Mouse (Mus musculus): Measurements from ENCODE around the gene Nlrc5. TPM values are rescaled to one million over a fixed set of nuclear protein-coding genes. Genes with fewer than 3 reads are reported as not detected.

The Nlrc5 gene
- polyA plus RNA-seq, 2 experiments, result 0.23 to 0.28 TPM

DNA sequence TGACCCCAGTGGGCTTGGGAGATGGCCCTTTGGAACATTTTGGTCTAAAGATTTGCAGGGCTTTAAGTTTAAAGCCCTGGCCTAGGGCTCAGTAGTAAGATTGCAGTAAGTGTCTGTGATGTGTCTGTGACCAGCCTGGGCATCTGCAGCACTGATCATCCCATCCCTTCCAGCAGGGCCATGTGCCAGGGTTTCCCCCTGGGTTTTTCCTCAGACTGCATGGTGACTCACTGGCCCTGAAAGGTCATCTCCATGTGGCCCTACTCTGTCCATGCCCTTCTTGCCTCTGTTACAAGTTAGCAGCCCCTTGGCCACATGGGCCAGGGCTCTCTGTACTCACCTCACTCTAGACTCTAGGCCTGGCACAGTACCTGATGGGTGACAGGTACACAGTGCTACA, 130.3 kb downstream of the Nlrc5 start:
- no peaks in the 10 kb centered on the region for H3K27me3 ChIP-seq (ENCODE audit: control insufficient read depth, insufficient read depth, low read length)
- 0 out of 2 replicates have a peak, but pooled peaks cover 4% of the 10 kb centered on the region for H3K4me1 ChIP-seq (ENCODE audit: control insufficient read depth, insufficient read depth, low read length)
- H3K9me3 ChIP-seq (ENCODE audit: control insufficient read depth, low read length), result no peaks in the 10 kb centered on the region
- no peak for DNase-seq (ENCODE audit: low spot score)
- TF ChIP-seq POLR2A (IDR thresholded peaks at IDR 0.05; ENCODE audit: borderline replicate concordance, extremely low read depth, insufficient read depth, insufficient read length), result no peak
- no peak overlapping the region for H3K4me2 ChIP-seq (replicated peaks; ENCODE audit: low read depth, low read length, severe bottlenecking)
- no peak for ATAC-seq (ENCODE audit: low FRiP score, low read depth)
- H3K36me3 ChIP-seq (ENCODE audit: control insufficient read depth, insufficient read depth, low read length), result no peaks in the 10 kb centered on the region
- H3K9ac ChIP-seq (ENCODE audit: low read depth, low read length, severe bottlenecking), result no peak overlapping the region
- H3K27ac ChIP-seq (replicated peaks; ENCODE audit: low read depth, low read length), result no peak overlapping the region
- no peak overlapping the region for H3K4me3 ChIP-seq (replicated peaks; ENCODE audit: low read length)

DNA sequence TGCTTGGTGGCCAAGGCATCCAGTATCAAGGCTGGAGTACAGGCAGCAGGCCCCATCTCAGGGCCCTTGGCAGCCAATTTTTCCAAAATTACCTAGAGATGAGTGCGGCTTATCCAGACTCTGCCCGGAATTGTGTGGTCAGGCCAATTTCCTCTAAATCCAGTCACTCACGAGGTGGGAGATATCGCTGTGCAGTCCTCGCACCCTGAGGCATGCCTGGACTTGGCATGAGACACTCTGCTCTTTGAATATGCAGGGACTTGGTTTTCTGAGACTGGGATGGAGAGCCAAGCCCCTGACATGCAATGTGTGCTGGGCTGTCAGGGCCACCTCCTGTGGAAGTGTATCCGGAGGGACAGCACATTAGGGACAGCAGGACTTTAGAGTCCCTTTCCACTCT, 131.9 kb downstream of the Nlrc5 start:
- WGBS, result 71% methylated on average over 6 of the region's 6 CpGs

DNA sequence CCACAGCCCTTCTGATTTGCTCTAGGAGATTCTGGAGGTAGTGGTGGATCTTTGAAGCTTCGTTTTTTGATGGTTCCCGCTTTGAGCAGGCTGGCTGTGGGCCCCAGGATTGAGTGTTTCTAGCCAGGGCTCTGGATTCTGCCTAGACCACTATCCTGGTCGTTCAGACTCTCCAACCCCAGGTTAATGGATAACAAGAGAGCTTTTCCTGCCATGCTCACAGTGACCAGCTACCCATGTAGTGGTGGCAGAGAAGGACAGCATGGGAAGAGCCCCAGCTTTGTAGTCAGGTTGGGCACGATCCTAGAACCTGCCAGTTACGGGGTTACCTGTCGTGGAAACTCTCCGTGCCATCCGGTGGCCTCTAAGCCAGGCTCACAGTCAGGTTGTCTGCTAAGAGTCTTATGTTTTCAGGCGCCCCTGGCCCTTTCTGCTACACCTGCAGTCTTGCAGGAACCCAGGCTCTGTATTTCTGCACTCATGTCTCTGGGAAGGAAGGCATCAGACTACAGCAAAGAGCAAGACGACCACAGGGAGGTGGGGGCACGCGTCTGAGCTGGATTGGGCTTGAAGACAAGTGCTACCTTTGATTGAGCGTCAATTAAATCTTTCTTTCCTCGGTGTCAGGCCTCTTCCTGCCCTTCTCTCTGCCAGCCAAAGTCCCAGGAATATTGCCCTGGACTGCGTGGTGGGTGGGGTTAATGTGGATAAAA, 132.4 kb downstream of the Nlrc5 start:
- no peaks in the 10 kb centered on the region for H3K27me3 ChIP-seq (ENCODE audit: control insufficient read depth, insufficient read depth, low read length)
- H3K4me2 ChIP-seq (replicated peaks; ENCODE audit: low read depth, low read length, severe bottlenecking), result no peak overlapping the region
- WGBS, result 57% methylated on average over 15 of the region's 15 CpGs
- H3K9ac ChIP-seq (ENCODE audit: low read depth, low read length, severe bottlenecking), result 0 out of 2 replicates have a peak overlapping the region, but pooled peaks have one; percentile 7
- H3K4me1 ChIP-seq (ENCODE audit: control insufficient read depth, insufficient read depth, low read length), result 0 out of 2 replicates have a peak, but pooled peaks cover 4% of the 10 kb centered on the region
- no peak overlapping the region for H3K27ac ChIP-seq (replicated peaks; ENCODE audit: low read depth, low read length)
- H3K9me3 ChIP-seq (ENCODE audit: control insufficient read depth, low read length), result no peaks in the 10 kb centered on the region
- ATAC-seq (ENCODE audit: low FRiP score, low read depth) (no peak), DNase-seq (ENCODE audit: low spot score) (no peak)
- no peak overlapping the region for H3K4me3 ChIP-seq (replicated peaks; ENCODE audit: low read length)
- no peak for TF ChIP-seq POLR2A (IDR thresholded peaks at IDR 0.05; ENCODE audit: borderline replicate concordance, extremely low read depth, insufficient read depth, insufficient read length)
- H3K36me3 ChIP-seq (ENCODE audit: control insufficient read depth, insufficient read depth, low read length), result no peaks in the 10 kb centered on the region

More for the DNA sequence above, 131.9 kb downstream of the Nlrc5 start:
- Histone ChIP-seq H3K27ac (replicated peaks; ENCODE audit: low read depth, low read length) (no peak overlapping the region), H3K36me3 (ENCODE audit: control insufficient read depth, insufficient read depth, low read length) (no peaks in the 10 kb centered on the region), H3K4me1 (ENCODE audit: control insufficient read depth, insufficient read depth, low read length) (0 out of 2 replicates have a peak, but pooled peaks cover 4% of the 10 kb centered on the region), H3K27me3 (ENCODE audit: control insufficient read depth, insufficient read depth, low read length) (no peaks in the 10 kb centered on the region), H3K4me3 (replicated peaks; ENCODE audit: low read length) (no peak overlapping the region), H3K4me2 (replicated peaks; ENCODE audit: low read depth, low read length, severe bottlenecking) (no peak overlapping the region), H3K9me3 (ENCODE audit: control insufficient read depth, low read length) (no peaks in the 10 kb centered on the region), H3K9ac (ENCODE audit: low read depth, low read length, severe bottlenecking) (no peak overlapping the region)
- ATAC-seq (ENCODE audit: low FRiP score, low read depth), result no peak
- DNase-seq (ENCODE audit: low spot score), result no peak
- TF ChIP-seq POLR2A (IDR thresholded peaks at IDR 0.05; ENCODE audit: borderline replicate concordance, extremely low read depth, insufficient read depth, insufficient read length), result no peak

DNA sequence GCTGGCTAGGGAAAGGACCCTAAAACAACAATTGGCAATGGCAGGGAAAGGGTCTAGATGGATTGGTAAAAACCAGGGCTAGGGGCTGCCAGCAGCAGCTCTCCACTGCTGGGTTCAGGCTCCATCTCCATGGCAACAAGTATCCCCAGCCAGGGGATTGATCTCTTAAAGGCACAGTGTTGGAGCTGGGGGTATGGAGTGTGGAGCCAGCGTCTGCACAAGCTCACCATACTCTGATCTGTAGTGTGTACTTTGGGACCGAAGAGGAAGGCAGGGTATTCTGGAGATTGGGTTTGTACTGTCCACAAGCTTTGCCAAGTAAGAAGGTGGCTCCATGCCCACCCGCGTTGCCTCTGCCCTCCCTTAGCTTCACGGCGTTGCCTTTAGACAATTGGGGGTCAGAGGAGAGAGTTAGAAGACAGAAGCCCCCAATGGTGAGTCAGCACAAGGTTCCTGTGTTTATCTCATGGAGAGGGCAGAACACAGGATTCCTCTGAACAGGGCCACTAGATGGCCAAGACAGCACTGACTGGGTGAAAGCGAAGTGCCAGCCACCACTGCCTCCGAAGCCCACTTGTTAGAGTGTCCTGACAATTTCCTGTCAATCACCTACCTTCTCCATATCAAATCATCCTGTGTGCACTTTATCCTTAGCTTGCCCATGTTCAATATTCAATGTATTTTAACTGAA, 133.1 kb downstream of the Nlrc5 start:
- TF ChIP-seq POLR2A (IDR thresholded peaks at IDR 0.05; ENCODE audit: borderline replicate concordance, extremely low read depth, insufficient read depth, insufficient read length), result no peak
- Histone ChIP-seq H3K4me1 (ENCODE audit: control insufficient read depth, insufficient read depth, low read length) (0 out of 2 replicates have a peak, but pooled peaks cover 4% of the 10 kb centered on the region), H3K4me3 (replicated peaks; ENCODE audit: low read length) (no peak overlapping the region), H3K36me3 (ENCODE audit: control insufficient read depth, insufficient read depth, low read length) (no peaks in the 10 kb centered on the region), H3K9ac (ENCODE audit: low read depth, low read length, severe bottlenecking) (no peak overlapping the region), H3K27me3 (ENCODE audit: control insufficient read depth, insufficient read depth, low read length) (no peaks in the 10 kb centered on the region), H3K9me3 (ENCODE audit: control insufficient read depth, low read length) (no peaks in the 10 kb centered on the region), H3K4me2 (replicated peaks; ENCODE audit: low read depth, low read length, severe bottlenecking) (no peak overlapping the region), H3K27ac (replicated peaks; ENCODE audit: low read depth, low read length) (no peak overlapping the region)
- DNase-seq (ENCODE audit: low spot score), result no peak
- WGBS, result 74% methylated on average over 8 of the region's 8 CpGs
- no peak; the same call in 1 of the 2 replicates for ATAC-seq (ENCODE audit: low FRiP score, low read depth)

DNA sequence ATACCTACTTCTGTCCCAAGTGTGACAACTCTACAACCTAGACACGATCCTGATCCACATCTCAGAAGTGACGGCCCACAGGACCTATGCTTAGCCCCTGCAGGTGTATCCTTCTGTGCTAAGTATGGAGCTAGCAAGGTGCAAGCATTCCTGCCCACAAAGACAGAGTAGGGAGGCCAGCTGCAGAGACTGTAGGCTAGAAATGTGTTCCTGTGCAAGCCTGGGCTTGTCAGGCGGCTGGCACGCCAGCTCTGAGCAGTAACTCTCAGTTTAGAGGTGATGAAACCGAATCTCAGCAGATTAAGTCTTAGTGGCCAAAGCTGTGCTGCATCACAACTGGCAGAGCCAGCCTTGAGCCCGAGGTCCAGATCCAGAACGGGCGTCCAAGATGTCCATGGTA, 133.9 kb downstream of the Nlrc5 start:
- Histone ChIP-seq H3K27ac (replicated peaks; ENCODE audit: low read depth, low read length) (no peak overlapping the region), H3K9ac (ENCODE audit: low read depth, low read length, severe bottlenecking) (no peak overlapping the region), H3K4me2 (replicated peaks; ENCODE audit: low read depth, low read length, severe bottlenecking) (no peak overlapping the region), H3K4me1 (ENCODE audit: control insufficient read depth, insufficient read depth, low read length) (0 out of 2 replicates have a peak, but pooled peaks cover 4% of the 10 kb centered on the region), H3K36me3 (ENCODE audit: control insufficient read depth, insufficient read depth, low read length) (0 out of 2 replicates have a peak, but pooled peaks cover 4% of the 10 kb centered on the region), H3K9me3 (ENCODE audit: control insufficient read depth, low read length) (no peaks in the 10 kb centered on the region), H3K4me3 (replicated peaks; ENCODE audit: low read length) (no peak overlapping the region), H3K27me3 (ENCODE audit: control insufficient read depth, insufficient read depth, low read length) (no peaks in the 10 kb centered on the region)
- DNase-seq (ENCODE audit: low spot score), result no peak
- 82% methylated on average over 8 of the region's 8 CpGs for WGBS
- ATAC-seq (ENCODE audit: low FRiP score, low read depth), result no peak
- TF ChIP-seq POLR2A (IDR thresholded peaks at IDR 0.05; ENCODE audit: borderline replicate concordance, extremely low read depth, insufficient read depth, insufficient read length), result no peak
